Mouse (Mus musculus) adrenal gland, adult 10 weeks (tissue): ENCODE data around the gene Htr5a. TPM values are rescaled to one million over a fixed set of nuclear protein-coding genes. Genes with fewer than 3 reads are reported as not detected.

Source experiments
- polyA plus RNA-seq: library from polyadenylated mRNA; stranded (reverse); fragments of 350-450 nt; fragmentation: Illumina TruSeq; extraction: RNeasy Lipid Tissue Mini Kit (QIAGEN cat#74804); gene quantifications from one replicate; pipeline ENCODE4 v1.2.3, GENCODE M21; 2014; ENCODE audit warnings: low read depth, low replicate concordance

Htr5a gene
- not detected for polyA plus RNA-seq

DNA sequence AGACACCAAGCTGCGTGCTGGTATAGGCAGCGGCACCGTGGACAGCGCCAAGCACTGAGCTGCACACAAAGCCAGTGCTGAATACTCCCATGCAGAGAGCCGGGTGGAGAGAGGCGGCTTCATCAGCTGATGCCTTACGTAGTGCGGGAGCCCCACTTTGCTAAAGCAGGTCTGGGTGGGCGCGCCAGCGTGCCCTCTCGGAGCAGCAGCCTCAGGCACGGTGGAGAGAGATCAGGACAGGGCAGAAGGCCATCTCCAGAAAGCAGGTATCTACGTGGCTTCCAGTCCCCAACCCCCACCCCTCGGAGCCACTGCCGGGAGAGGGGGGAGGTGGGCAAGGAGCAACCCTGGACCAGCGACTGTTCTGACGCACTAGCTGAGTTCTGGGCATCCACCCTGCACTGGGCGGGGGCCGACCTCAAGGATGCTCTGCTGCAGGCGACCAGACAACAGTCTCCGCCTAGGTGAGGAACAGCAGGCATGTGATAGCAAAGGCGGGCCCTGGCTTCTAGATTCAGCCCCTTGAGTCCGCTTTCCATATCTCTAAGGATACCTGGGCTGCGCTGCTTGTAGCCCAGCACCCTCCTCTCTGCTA lies at the start of gene Htr5a:
Htr5a (plus strand) TSS at position 449 of the 595 bp plus-strand sequence.

Other genes starting within 250 kb of the Htr5a start
- gene Paxip1, start 50.5 kb upstream of the Htr5a start, polyA plus RNA-seq = 11.0 TPM
- 184 TPM for gene Insig1, start 229.2 kb downstream of the Htr5a start, polyA plus RNA-seq